Mouse (Mus musculus): ENCODE results near the gene Dyrk1b.
A peak's percentile ranks its signal among the peaks of the same experiment; 100 is the strongest.
"Not testable (repeated sequence)": the region's sequence is repeated elsewhere in the genome, so short reads cannot be mapped to it uniquely, and the experiment has no call there.

The Dyrk1b gene

GRCm38 (mm10) chr7:28179228-28179627 lies at the start of gene Dyrk1b:
Dyrk1b (plus strand) TSS chr7:28179469.
- DNase-seq, result peak; percentile 99

GRCm38 (mm10) chr7:28137613-28138012 lies 41.7 kb upstream of the Dyrk1b start:
- peak in 1 of 2 experiments; percentile 33 for DNase-seq

GRCm38 (mm10) chr7:28148263-28148662 lies 31.0 kb upstream of the Dyrk1b start:
- peak; percentile 54 to 73 for DNase-seq

GRCm38 (mm10) chr7:28149841-28150240 lies 29.4 kb upstream of the Dyrk1b start:
- no peak for DNase-seq

GRCm38 (mm10) chr7:28151584-28152221 lies 27.6 kb upstream of the Dyrk1b start:
- DNase-seq, result peak; percentile 49 to 60

- not testable (repeated sequence) for DNase-seq
Measured at GRCm38 (mm10) chr7:28153595-28153994, 25.7 kb upstream of the Dyrk1b start.

GRCm38 (mm10) chr7:28159292-28159691 lies 20.0 kb upstream of the Dyrk1b start:
- DNase-seq, result no peak

GRCm38 (mm10) chr7:28159893-28160292 lies 19.4 kb upstream of the Dyrk1b start:
- no peak for DNase-seq

- no peak for DNase-seq
Measured at GRCm38 (mm10) chr7:28161163-28161749, 18.0 kb upstream of the Dyrk1b start.

GRCm38 (mm10) chr7:28165406-28165805 lies 13.9 kb upstream of the Dyrk1b start:
- no peak for DNase-seq

GRCm38 (mm10) chr7:28168320-28169115 lies 10.8 kb upstream of the Dyrk1b start:
- DNase-seq, result peak; percentile 76 to 84

- DNase-seq, result peak; percentile 93 to 95
Measured at GRCm38 (mm10) chr7:28169489-28170422, 9.5 kb upstream of the Dyrk1b start, which contains the start of gene Fbl. Fbl (plus strand) TSS chr7:28169710.

- no peak for DNase-seq
Measured at GRCm38 (mm10) chr7:28175358-28175757, 3.9 kb upstream of the Dyrk1b start.

- DNase-seq, result peak; percentile 95 to 97
Measured at GRCm38 (mm10) chr7:28179741-28180377, 590 bp downstream of the Dyrk1b start.

GRCm38 (mm10) chr7:28180890-28181289 lies 1.6 kb downstream of the Dyrk1b start:
- DNase-seq, result no peak

GRCm38 (mm10) chr7:28181376-28181775 lies 2.1 kb downstream of the Dyrk1b start:
- no peak for DNase-seq

- DNase-seq, result no peak
Measured at GRCm38 (mm10) chr7:28182320-28182719, 3.1 kb downstream of the Dyrk1b start.

- no peak for DNase-seq
Measured at GRCm38 (mm10) chr7:28185884-28186283, 6.6 kb downstream of the Dyrk1b start.

GRCm38 (mm10) chr7:28186631-28187030 lies 7.4 kb downstream of the Dyrk1b start:
- no peak for DNase-seq

GRCm38 (mm10) chr7:28191489-28191888 lies 12.2 kb downstream of the Dyrk1b start:
- DNase-seq, result no peak

- no peak for DNase-seq
Measured at GRCm38 (mm10) chr7:28191903-28192302, 12.6 kb downstream of the Dyrk1b start.
